Mouse (Mus musculus): ENCODE results near the gene Cmtm4.

Cmtm4 gene

GRCm38 (mm10) chr8:104374269-104374668 lies 21.3 kb downstream of the Cmtm4 start:
- DNase-seq: no peak

- peak; percentile 62 for DNase-seq
Measured at GRCm38 (mm10) chr8:104373779-104374178, 21.8 kb downstream of the Cmtm4 start.

- DNase-seq: no peak
Measured at GRCm38 (mm10) chr8:104371121-104371520, 24.5 kb downstream of the Cmtm4 start.

- peak; percentile 49 for DNase-seq
Measured at GRCm38 (mm10) chr8:104370071-104370470, 25.5 kb downstream of the Cmtm4 start.

- DNase-seq: no peak
Measured at GRCm38 (mm10) chr8:104369591-104369990, 26.0 kb downstream of the Cmtm4 start.

GRCm38 (mm10) chr8:104367398-104367797 lies 28.2 kb downstream of the Cmtm4 start:
- no peak for DNase-seq

- no peak for DNase-seq
Measured at GRCm38 (mm10) chr8:104365695-104366094, 29.9 kb downstream of the Cmtm4 start.

- no peak for DNase-seq
Measured at GRCm38 (mm10) chr8:104359778-104360456, 35.7 kb downstream of the Cmtm4 start.

- no peak for DNase-seq
Measured at GRCm38 (mm10) chr8:104358637-104359036, 37.0 kb downstream of the Cmtm4 start.

GRCm38 (mm10) chr8:104354504-104354903 lies 41.1 kb downstream of the Cmtm4 start:
- no peak for DNase-seq

- no peak for DNase-seq
Measured at GRCm38 (mm10) chr8:104353186-104353585, 42.4 kb downstream of the Cmtm4 start.

- no peak for DNase-seq
Measured at GRCm38 (mm10) chr8:104350047-104350446, 45.6 kb downstream of the Cmtm4 start.

- no peak for DNase-seq
Measured at GRCm38 (mm10) chr8:104348971-104349370, 46.6 kb downstream of the Cmtm4 start.

- no peak for DNase-seq
Measured at GRCm38 (mm10) chr8:104346706-104347105, 48.9 kb downstream of the Cmtm4 start.

GRCm38 (mm10) chr8:104344622-104345021 lies 51.0 kb downstream of the Cmtm4 start:
- no peak for DNase-seq

- DNase-seq: peak; percentile 91
Measured at GRCm38 (mm10) chr8:104343957-104344356, 51.6 kb downstream of the Cmtm4 start.

- no peak for DNase-seq
Measured at GRCm38 (mm10) chr8:104342426-104342825, 53.2 kb downstream of the Cmtm4 start.

GRCm38 (mm10) chr8:104341678-104342077 lies 53.9 kb downstream of the Cmtm4 start:
- DNase-seq: no peak

GRCm38 (mm10) chr8:104341106-104341561 lies 54.5 kb downstream of the Cmtm4 start:
- DNase-seq: peak; percentile 93

- peak; percentile 92 for DNase-seq
Measured at GRCm38 (mm10) chr8:104340233-104341105, 55.1 kb downstream of the Cmtm4 start.

- DNase-seq: peak; percentile 34
Measured at GRCm38 (mm10) chr8:104339983-104340232, 55.7 kb downstream of the Cmtm4 start.

- DNase-seq: peak; percentile 76
Measured at GRCm38 (mm10) chr8:104339229-104339982, 56.2 kb downstream of the Cmtm4 start, which contains the start of gene Cmtm3. Gene Cmtm3 (plus strand): TSS chr8:104339410.

- DNase-seq: no peak
Measured at GRCm38 (mm10) chr8:104337890-104338289, 57.7 kb downstream of the Cmtm4 start.

All from lung, postnatal 10 days (tissue).